Mouse (Mus musculus) T-helper 17 cell (primary cell): ENCODE data around the gene Focad.

Experiments
- in situ Hi-C, 2 experiments: fragments of 300-600 bp; cut with MboI, MseI; formaldehyde crosslinking; loops; 1 replicate in 1 of 2; 2 replicates in 1 of 2; pipeline ENCODE4 v1.15.1; 2025; ENCODE audit warnings: high pct_unique_total_duplicates in 2 of 2

The Focad gene

GRCm38 (mm10) chr4:88209351-88209814 lies 115.0 kb downstream of the Focad start:
- in situ Hi-C loops = no loop called here

GRCm38 (mm10) chr4:88210602-88211001 lies 116.2 kb downstream of the Focad start:
- in situ Hi-C loops = no loop called here

- in situ Hi-C loops = no loop called here
Observed at GRCm38 (mm10) chr4:88211200-88211885, 116.9 kb downstream of the Focad start.

GRCm38 (mm10) chr4:88213895-88214294 lies 119.5 kb downstream of the Focad start:
- in situ Hi-C loops = no loop called here

DNA sequence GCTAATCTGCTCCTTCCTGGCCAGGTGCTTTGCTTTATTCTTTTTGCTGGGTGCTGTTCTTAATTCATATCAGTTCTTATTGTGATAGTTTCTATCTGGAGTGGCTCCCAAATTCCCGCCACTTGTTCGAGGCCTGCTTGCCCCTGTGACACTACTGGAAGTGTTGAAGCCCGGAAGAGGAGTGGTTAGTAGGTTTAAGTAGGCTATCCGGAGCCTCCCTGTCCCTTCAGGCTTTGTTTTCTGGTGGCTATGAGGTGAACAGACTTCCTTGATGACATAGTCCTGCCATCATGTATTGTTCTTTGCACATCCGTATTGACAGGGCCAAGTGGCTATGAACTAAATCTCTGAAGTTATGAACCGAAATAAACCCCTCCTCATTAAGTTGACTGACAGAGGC lies 123.9 kb downstream of the Focad start:
- in situ Hi-C loops = no loop called here

- in situ Hi-C loops = no loop called here
Observed at GRCm38 (mm10) chr4:88218797-88219196, 124.4 kb downstream of the Focad start.

DNA sequence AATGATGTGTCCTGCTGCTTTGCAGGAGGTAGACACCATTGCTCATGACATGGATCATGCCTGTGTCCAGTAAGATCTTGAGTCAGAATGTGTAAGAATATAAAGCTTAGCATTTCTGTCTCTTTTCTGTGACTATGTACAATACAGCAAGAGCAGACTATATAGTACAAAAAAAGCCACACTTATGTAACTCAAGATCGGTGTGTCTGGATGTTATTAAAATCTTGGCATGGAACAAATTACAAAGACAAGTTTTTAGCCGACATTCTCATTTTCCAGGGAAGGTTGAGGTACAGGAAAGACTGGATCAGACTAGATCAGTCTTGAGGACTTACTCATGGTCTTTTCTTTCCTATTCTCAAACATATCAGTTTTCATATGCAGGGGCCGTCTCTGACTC lies 136.9 kb downstream of the Focad start:
- in situ Hi-C loops = no loop called here

DNA sequence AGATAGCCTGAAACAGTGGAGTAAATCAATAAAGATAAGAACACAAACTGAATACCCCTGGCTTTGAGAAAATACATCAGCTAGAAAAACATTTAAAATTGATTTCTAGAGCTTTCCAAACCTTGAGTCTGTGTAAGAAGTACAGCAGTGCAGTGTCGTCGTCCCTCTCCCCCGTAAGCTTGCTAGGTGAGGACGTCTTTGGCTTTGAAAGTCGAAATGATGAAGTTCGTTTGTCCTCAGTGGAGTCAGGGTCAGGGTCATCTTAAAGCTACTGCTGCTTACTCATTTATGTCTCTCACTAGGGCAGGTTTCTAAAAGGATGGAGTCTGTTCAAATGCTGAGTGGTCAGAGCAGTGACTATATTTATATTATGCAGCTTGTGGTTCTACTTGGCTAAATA lies 141.5 kb downstream of the Focad start:
- in situ Hi-C loops = no loop called here

DNA sequence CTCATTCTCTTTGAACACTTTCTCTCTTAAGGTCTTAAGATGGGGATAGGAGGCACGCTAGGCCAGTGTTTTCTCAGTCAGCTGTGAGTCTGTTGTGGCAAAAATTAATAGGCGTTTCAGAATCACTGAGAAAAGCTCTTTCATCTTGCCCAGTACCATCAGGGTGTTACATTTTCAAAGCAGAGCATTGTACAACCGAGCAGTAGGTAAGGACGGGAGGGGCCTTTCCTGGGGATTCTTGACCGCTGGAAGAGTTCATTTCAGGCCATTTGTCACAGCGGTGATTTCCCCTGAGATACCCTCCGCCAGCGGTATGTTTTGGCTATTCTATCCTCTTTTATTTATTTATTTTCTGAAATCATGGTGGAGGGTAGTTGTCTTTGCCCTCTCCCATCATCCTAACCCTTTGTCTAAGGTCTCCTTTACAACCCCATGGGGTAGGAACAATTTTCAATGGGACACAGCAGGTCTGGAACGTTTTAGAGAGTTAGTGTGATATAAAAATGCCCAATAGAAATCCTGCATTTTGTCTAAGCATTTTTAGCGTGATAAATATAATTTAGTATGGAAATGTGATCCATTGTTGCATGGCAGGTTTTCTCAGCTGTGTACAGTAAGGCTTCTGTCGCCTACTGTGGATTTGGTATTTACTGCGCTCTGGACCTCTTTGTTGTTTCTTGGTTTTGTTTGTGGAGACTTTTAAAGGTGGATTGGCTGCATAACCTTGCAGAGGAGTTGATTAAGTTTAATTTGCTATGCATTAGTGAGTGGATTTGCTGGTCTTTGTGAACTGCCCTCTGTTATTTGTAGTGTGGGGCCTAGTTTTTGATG lies 142.7 kb downstream of the Focad start:
- in situ Hi-C loops = no loop called here

- in situ Hi-C loops = no loop called here
Observed at GRCm38 (mm10) chr4:88238351-88238750, 143.9 kb downstream of the Focad start.

GRCm38 (mm10) chr4:88243834-88244233 lies 149.4 kb downstream of the Focad start:
- in situ Hi-C loops = loop anchor here in 1 of 2 experiments (10.0 kb wide), 1 partner anchor 209 kb away; the partner anchor contains the start of gene Mllt3

DNA sequence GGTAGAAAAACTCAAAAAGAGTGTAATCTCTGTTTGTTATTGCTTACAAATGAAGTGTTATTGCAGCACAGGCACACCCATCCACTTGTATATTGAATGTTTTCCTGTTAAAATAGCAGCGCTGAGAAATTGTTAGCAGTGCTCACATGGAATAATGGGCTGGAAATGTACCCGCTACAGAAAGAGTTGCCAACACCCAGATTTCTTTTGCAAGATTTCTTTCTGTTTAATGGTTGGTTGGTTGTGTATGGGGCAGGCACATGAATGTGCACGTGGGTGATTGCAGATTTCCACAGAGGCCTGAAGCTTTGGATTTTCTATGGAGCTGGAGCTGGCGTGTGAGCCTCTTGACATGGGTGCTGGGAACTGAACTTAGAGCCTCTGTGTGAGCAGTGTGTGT lies 151.1 kb downstream of the Focad start:
- in situ Hi-C loops = loop anchor here in 1 of 2 experiments (10.0 kb wide), 1 partner anchor 211 kb away; the partner anchor contains the start of gene Mllt3

DNA sequence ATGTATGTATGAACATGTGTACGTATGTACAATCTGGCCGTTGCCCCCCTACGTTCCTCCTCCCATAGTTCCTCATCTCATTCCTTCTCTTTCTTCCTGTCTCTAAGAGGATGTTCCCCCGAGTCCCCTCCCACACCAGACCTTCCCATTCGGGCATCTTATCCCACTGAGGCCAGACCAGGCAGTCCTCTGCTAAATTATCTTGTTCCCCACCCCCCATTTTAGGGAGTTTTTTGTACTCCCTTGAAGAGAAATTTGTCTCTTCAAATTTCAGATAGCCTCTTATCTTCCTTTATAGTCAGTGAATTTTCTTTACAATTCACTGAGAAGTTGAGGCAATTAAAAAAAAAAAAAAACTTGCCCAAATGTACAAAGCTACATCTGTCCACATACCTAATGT lies 166.9 kb downstream of the Focad start:
- in situ Hi-C loops = no loop called here

GRCm38 (mm10) chr4:88264536-88264935 lies 170.1 kb downstream of the Focad start:
- in situ Hi-C loops = no loop called here

DNA sequence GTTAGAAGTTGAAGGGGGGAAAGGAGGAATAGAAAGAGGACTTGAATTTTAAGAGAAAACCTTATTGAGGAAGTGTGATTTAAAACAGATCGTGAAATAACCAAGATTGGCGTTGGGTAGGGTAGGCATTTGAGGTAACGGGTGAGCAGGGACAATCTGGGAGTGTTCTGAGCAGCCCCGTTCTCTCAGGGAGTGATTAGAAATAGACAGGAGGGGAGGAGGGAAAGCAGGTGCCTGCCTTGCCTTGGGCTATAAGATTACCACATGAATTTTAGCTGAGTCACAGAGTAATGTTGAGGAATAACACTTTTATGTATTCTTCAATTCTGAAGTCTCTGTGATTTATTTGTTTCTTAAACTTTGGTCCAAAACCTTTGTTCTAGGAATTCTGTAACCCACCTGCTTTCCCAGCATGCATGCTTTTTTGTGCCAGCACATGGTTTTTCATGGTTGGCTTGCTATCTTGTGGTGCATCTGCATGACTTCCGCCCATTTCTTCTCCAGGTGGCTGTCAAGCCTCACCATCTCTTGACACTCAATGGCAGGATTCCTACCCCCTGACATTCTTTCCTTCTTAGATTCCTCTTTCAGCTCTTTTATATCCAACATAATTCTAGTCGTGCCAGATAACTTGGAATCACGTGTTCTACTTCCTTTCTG lies 176.1 kb downstream of the Focad start:
- in situ Hi-C loops = loop anchor here in 1 of 2 experiments (10.0 kb wide), 1 partner anchor 226 kb away; no protein-coding TSS in a partner anchor

- in situ Hi-C loops = loop anchor here in 1 of 2 experiments (10.0 kb wide), 1 partner anchor 231 kb away; no protein-coding TSS in a partner anchor
Observed at GRCm38 (mm10) chr4:88275571-88276041, 181.2 kb downstream of the Focad start.

- in situ Hi-C loops = loop anchor here in 1 of 2 experiments (10.0 kb wide), 1 partner anchor 231 kb away; no protein-coding TSS in a partner anchor
Observed at GRCm38 (mm10) chr4:88276058-88276734, 181.8 kb downstream of the Focad start.

- in situ Hi-C loops = loop anchor here in 1 of 2 experiments (10.0 kb wide), 1 partner anchor 234 kb away; no protein-coding TSS in a partner anchor
Observed at GRCm38 (mm10) chr4:88278524-88278923, 184.1 kb downstream of the Focad start.

GRCm38 (mm10) chr4:88280536-88280935 lies 186.1 kb downstream of the Focad start:
- in situ Hi-C loops = no loop called here

DNA sequence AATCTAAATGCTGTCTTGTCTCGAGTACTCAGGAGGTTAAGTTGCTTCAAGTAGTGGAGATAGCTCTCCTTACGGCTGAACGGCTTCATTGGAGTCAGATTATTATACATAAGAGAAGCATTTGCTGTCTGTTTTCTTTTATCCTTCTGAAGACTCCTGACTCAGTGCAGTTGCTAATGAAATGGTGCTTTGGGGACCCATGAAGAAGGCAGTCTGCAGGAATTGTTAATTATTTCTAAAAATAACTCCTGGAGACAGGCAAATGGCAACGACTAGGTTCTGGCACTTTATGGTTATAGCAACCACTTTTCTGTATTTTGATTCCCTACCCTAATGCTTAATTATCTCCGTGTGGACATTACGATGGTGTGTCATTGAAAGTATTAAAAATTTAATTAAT lies 201.1 kb downstream of the Focad start:
- in situ Hi-C loops = no loop called here

DNA sequence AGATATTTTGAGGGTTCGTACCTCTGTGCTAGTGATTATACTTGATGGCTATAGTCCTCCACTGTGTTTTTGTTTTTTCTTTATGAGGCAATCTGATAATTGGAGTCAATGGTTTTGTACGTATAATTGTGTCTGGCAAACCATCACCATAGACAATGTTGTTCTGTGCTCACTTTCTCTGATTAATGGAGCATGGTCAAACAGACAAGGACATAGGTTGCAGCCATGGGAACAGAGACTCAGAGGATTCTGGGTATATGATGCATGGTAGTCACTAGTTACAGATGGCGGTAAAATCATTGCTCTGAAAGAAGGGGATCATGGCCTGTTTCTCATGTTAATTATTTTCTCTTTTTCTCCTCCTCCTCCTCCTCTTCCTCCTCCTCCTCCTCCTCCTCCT lies 205.1 kb downstream of the Focad start:
- in situ Hi-C loops = no loop called here
